In the genomic region with DNA sequence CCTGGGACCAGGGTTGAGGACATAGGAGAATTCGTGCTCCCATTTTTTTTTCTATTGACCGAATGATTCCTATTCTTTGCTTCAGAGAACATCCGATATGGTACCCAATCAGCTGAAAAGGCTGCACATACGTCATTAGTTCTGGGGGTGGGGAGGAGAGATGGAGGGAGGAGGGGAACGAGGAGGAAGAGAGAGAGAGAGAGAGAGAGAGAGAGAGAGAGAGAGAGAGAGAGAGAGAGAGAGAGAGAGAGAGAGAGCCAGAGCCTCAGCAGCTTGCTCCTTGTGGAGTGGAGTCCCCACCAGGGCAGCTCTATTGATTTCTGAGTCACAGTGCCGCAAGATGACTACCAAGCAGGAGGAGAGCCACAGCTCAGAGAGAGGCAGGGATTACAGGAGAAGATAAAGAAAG, we compare ENCODE assay signal across 10 mouse cellular contexts. TPM values are rescaled to one million over a fixed set of nuclear protein-coding genes. Genes with fewer than 3 reads are reported as not detected.
DNase-seq lines count a peak whose midpoint lies in the region; ATAC-seq lines count a peak whose summit lies in the region.
"Had no signal": no experiment of that assay in that cellular context is flagged by ENCODE, and none has a peak within 500 bp of the region (broad histone marks: within the 10 kb centered on the region; RNA-seq: fewer than 3 reads in every experiment).

No protein-coding gene starts in this region.

- H3K4me3 ChIP-seq in forebrain, embryonic 11.5 days (ENCODE audit: low read depth, low read length): no peak overlapping the region
- no peak overlapping the region for H3K4me3 ChIP-seq in heart, embryonic 12.5 days

- H3K27me3 ChIP-seq in forebrain, embryonic 11.5 days (ENCODE audit: control insufficient read depth, insufficient read depth, low read length): peaks cover 9% of the 10 kb centered on the region
- H3K27me3 ChIP-seq in heart, embryonic 12.5 days (replicated peaks): peaks cover 36% of the 10 kb centered on the region

- 2% methylated on average over 6 of the region's 6 CpGs for WGBS in forebrain, embryonic 11.5 days
- WGBS in heart, embryonic 12.5 days: 9% methylated on average over 6 of the region's 6 CpGs

- no peaks in the 10 kb centered on the region for H3K9me3 ChIP-seq in forebrain, embryonic 11.5 days (ENCODE audit: control insufficient read depth, low read length)
- no peaks in the 10 kb centered on the region for H3K9me3 ChIP-seq in heart, embryonic 12.5 days (replicated peaks)

- H3K27ac ChIP-seq in forebrain, embryonic 11.5 days (ENCODE audit: low read depth, low read length): peak overlapping the region; percentile 43; the same call in 1 of the 2 replicates
- no peak overlapping the region for H3K27ac ChIP-seq in heart, embryonic 12.5 days (ENCODE audit: poor library complexity, severe bottlenecking)
- H3K27ac ChIP-seq: kidney, postnatal 0 days; liver, embryonic 14.5 days had no signal

- no peak overlapping the region for H3K9ac ChIP-seq in forebrain, embryonic 11.5 days (ENCODE audit: low read length)
- no peak overlapping the region for H3K9ac ChIP-seq in heart, embryonic 12.5 days
- H3K9ac ChIP-seq: liver, embryonic 14.5 days had no signal

- H3K4me1 ChIP-seq in forebrain, embryonic 11.5 days (replicated peaks; ENCODE audit: control insufficient read depth, insufficient read depth, low read length): 0 out of 2 replicates have a peak, but pooled peaks cover 3% of the 10 kb centered on the region
- H3K4me1 ChIP-seq in heart, embryonic 12.5 days (replicated peaks): 0 out of 2 replicates have a peak, but pooled peaks cover 4% of the 10 kb centered on the region

- ATAC-seq in forebrain, embryonic 11.5 days (replicated peaks; ENCODE audit: low FRiP score): peak; percentile 29
- ATAC-seq in heart, embryonic 12.5 days (ENCODE audit: insufficient number of reproducible peaks, low FRiP score): no peak

- intact Hi-C loops in gastrocnemius, postnatal 14 days (cut with DNase I; ENCODE audit: low total_unique reads): no loop called here

- peak; percentile 70 to 77 for DNase-seq in layer of hippocampus, adult 18-20 months (ENCODE audit: low spot score in 2 of 2)
- no peak for DNase-seq in layer of hippocampus, adult 8-10 months (ENCODE audit: low spot score in 2 of 2)
- DNase-seq in forebrain, embryonic 11.5 days (ENCODE audit: low spot score): no peak
- DNase-seq in layer of hippocampus, adult 9-11 months: peak; percentile 62
- DNase-seq in retina, embryonic 14.5 days (ENCODE audit: low spot score): peak; percentile 61
- no peak for DNase-seq in gastrocnemius, postnatal 14 days
- DNase-seq in kidney, postnatal 25 days: no peak

- peak overlapping the region; percentile 25; the same call in 1 of the 2 replicates for H3K4me2 ChIP-seq in forebrain, embryonic 11.5 days (ENCODE audit: low read depth, low read length, severe bottlenecking)
- no peak overlapping the region for H3K4me2 ChIP-seq in heart, embryonic 12.5 days

- no peaks in the 10 kb centered on the region for H3K36me3 ChIP-seq in forebrain, embryonic 11.5 days (ENCODE audit: control insufficient read depth, insufficient read depth, low read length)
- H3K36me3 ChIP-seq in heart, embryonic 12.5 days: no peaks in the 10 kb centered on the region

RNA-seq across cellular contexts. Expression of gene Myt1l, which starts 1.9 kb away (rescaled TPM):
- total RNA-seq in layer of hippocampus, adult 18-20 months (2021): 100 to 1,000 TPM; 198 to 204 TPM
- total RNA-seq in layer of hippocampus, adult 8-10 months (2022): 100 to 1,000 TPM; 184 to 212 (median 200) TPM
- 18.7 and 22.3 TPM in 2 replicates for polyA plus RNA-seq in forebrain, embryonic 11.5 days (2014; fragmentation: Nextera tagmentation; extraction: Ambion mirVana)
- total RNA-seq in gastrocnemius, postnatal 14 days (2021): not detected
- 0.03 and 0.09 TPM in 2 replicates for polyA plus RNA-seq in heart, embryonic 12.5 days (2016; fragmentation: Nextera tagmentation; extraction: Ambion mirVana)
- polyA plus RNA-seq: liver, embryonic 14.5 days had no signal

Comparison
In these comparisons a context has a peak if more than half of its experiments do, and no peak if none do; other contexts are left out.
1. DNase-seq: peak in layer of hippocampus, adult 18-20 months (2 of 2), layer of hippocampus, adult 9-11 months (single experiment) and retina, embryonic 14.5 days (single experiment); none in layer of hippocampus, adult 8-10 months (0 of 2), forebrain, embryonic 11.5 days (single experiment), gastrocnemius, postnatal 14 days (single experiment) and kidney, postnatal 25 days (0 of 2).
2. RNA of gene Myt1l, which starts 1.9 kb away (total RNA-seq): 184 to 212 TPM in layer of hippocampus, adult 8-10 months and 198 to 204 TPM in layer of hippocampus, adult 18-20 months; not detected in gastrocnemius, postnatal 14 days; every median in the first group is over 100 times any median in the second.